Mouse (Mus musculus) embryonic facial prominence, embryonic 15.5 days (tissue): ENCODE results near the gene Mef2a. TPM values are rescaled to one million over a fixed set of nuclear protein-coding genes. Genes with fewer than 3 reads are reported as not detected.

ENCODE experiments used
- ATAC-seq: fragments of 200-750 bp; cut with Nextera tagmentation; 2 replicates; pipeline ENCODE4 v1.8.0; 2017; ENCODE audit warnings: low read depth, moderate TSS enrichment; ENCODE audit not compliant: insufficient number of reproducible peaks, low FRiP score, low TSS enrichment
- H3K27ac ChIP-seq: fragments of 300-500 bp; sonication (generic); replicated peaks from 2 replicates; pipeline ENCODE4 v1.5.1; 2015; ENCODE audit warnings: mild to moderate bottlenecking, inconsistent platforms
- H3K27me3 ChIP-seq: fragments of 300-500 bp; sonication (generic); 2 replicates; pipeline ENCODE4 v1.6.1; 2015; ENCODE audit warnings: inconsistent platforms
- H3K36me3 ChIP-seq: fragments of 300-500 bp; sonication (generic); 2 replicates; pipeline ENCODE4 v1.6.1; 2015; ENCODE audit warnings: mild to moderate bottlenecking, inconsistent platforms
- H3K4me1 ChIP-seq: fragments of 300-500 bp; sonication (generic); 2 replicates; pipeline ENCODE4 v1.6.1; 2015; ENCODE audit warnings: inconsistent platforms
- H3K4me2 ChIP-seq: fragments of 300-500 bp; sonication (generic); replicated peaks from 2 replicates; pipeline ENCODE4 v1.6.1; 2015; ENCODE audit warnings: mild to moderate bottlenecking, inconsistent platforms
- H3K4me3 ChIP-seq: fragments of 300-500 bp; sonication (generic); replicated peaks from 2 replicates; pipeline ENCODE4 v1.5.1; 2015; ENCODE audit warnings: mild to moderate bottlenecking, inconsistent platforms
- H3K9ac ChIP-seq: fragments of 300-500 bp; sonication (generic); 2 replicates; pipeline ENCODE4 v1.6.1; 2015; ENCODE audit warnings: inconsistent platforms
- H3K9me3 ChIP-seq: fragments of 300-500 bp; sonication (generic); replicated peaks from 2 replicates; pipeline ENCODE4 v1.6.1; 2016; ENCODE audit warnings: inconsistent platforms
- WGBS: fragments of 180-500 bp; shearing (Covaris S2); methylation state at CpG from one replicate; pipeline ENCODE4 v1.1.7; 2015; 5-methylcytosine and 5-hydroxymethylcytosine counted together
- polyA plus RNA-seq: library from polyadenylated mRNA; unstranded; fragments of >200 nt; fragmentation: Nextera tagmentation; extraction: Ambion mirVana; gene quantifications from 2 replicates; pipeline ENCODE4 v1.2.1, GENCODE M21; 2015

Mef2a gene
- polyA plus RNA-seq, 1 experiment from 2014 or later = 50.3 TPM

DNA sequence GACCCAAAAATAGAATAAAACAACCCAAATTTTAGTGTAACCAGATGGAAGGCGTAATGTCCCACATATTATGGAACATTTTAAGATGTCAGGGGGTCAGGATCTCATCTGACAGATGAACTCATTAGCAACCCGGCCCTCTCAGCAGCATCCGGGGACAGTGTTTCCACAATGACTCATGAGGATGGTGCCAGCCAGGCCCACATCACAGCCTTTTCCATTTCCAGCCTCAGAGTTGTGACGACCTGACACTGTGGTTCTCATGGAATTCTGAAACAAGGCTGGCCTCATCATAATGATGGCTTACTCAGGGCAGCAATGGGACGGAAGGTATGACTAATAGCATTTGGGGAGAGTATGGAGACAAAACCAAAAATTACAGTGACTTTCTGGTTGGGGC is 18.1 kb upstream of the Mef2a start:
- WGBS = 52% methylated on average over 5 of the region's 5 CpGs
- Histone ChIP-seq H3K4me3 (no peak overlapping the region), H3K27ac (no peak overlapping the region), H3K9ac (no peak overlapping the region), H3K4me2 (no peak overlapping the region), H3K4me1 (peaks cover 4% of the 10 kb centered on the region; the same call in 1 of the 2 replicates), H3K36me3 (no peaks in the 10 kb centered on the region), H3K9me3 (no peaks in the 10 kb centered on the region), H3K27me3 (no peaks in the 10 kb centered on the region)
- no peak; the same call in 1 of the 2 replicates for ATAC-seq

DNA sequence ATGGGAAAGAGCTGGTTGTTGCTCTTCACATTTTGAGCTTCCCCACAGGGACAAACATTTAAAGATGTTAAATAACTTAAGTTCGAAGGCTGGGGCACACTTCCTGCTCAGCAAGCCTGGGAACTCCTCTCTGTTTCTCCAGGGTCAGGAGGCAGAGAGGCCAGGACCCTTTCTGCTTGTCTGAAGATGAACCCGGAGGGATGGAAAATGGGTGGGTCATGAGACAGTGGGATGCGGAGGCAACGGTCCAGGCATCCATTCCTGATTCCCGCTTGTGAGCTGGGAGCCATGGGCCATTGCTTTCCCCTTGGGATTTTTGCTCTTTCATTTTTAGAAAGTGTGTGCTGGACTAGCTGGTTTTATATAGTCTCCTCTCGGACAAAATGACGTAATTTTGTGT is 17.4 kb upstream of the Mef2a start:
- H3K9ac ChIP-seq = no peak overlapping the region

DNA sequence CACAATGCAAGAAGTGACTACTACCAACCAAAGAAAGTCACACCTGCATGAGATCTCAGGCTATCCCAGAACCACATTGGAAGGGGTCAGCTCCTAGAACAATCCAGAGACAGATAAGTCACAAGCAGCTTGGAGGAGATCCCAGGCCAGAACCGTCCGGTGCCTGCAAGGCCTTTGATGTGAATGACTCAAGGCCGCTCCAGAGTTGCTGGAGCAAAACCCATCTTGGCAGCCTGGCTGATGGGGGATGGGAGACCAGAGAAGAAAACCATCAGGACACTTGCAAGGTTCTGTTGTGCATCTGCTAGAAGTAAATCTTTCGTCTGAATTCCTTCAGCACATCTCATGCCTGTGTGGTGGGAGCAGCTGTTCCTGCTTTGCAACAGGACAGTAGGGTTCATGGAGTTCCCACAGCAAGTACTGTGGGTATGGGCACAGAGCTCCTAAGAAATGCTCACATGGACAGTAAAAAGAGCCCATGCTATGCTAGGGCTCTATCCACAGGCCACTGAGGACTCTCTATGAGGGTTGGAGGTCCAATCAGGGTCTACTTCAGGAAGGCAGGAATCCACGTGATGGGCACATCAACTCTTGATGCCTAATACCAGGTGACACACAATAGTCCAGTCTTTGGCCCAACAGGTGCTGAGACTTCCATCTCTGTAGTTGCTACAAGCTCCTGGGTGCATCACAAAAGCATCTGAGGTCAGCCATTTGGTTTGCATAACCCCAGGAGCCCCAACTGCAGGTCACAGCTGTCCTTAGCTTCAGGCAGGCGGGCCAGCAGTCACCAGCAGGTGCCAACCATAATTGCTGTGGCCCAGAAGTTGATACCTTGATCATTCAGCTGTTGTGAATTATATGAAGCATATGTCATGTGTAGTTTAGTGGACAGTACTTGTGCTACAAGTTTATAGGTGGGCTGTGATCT is 12.5 kb upstream of the Mef2a start:
- Histone ChIP-seq H3K4me1 (no peaks in the 10 kb centered on the region; the same call in 1 of the 2 replicates), H3K27me3 (no peaks in the 10 kb centered on the region), H3K4me3 (no peak overlapping the region), H3K36me3 (no peaks in the 10 kb centered on the region), H3K4me2 (no peak overlapping the region), H3K27ac (no peak overlapping the region), H3K9me3 (no peaks in the 10 kb centered on the region), H3K9ac (no peak overlapping the region)
- WGBS = 67% methylated on average over 6 of the region's 6 CpGs
- ATAC-seq = peak; percentile 43; the same call in 1 of the 2 replicates

More for the DNA sequence above, 17.4 kb upstream of the Mef2a start:
- WGBS = 67% methylated on average over 7 of the region's 7 CpGs
- no peak overlapping the region for H3K4me2 ChIP-seq
- H3K36me3 ChIP-seq = no peaks in the 10 kb centered on the region
- H3K4me3 ChIP-seq = no peak overlapping the region
- no peak overlapping the region for H3K27ac ChIP-seq
- H3K4me1 ChIP-seq = peaks cover 4% of the 10 kb centered on the region; the same call in 1 of the 2 replicates
- no peak for ATAC-seq
- no peaks in the 10 kb centered on the region for H3K9me3 ChIP-seq
- H3K27me3 ChIP-seq = no peaks in the 10 kb centered on the region

DNA sequence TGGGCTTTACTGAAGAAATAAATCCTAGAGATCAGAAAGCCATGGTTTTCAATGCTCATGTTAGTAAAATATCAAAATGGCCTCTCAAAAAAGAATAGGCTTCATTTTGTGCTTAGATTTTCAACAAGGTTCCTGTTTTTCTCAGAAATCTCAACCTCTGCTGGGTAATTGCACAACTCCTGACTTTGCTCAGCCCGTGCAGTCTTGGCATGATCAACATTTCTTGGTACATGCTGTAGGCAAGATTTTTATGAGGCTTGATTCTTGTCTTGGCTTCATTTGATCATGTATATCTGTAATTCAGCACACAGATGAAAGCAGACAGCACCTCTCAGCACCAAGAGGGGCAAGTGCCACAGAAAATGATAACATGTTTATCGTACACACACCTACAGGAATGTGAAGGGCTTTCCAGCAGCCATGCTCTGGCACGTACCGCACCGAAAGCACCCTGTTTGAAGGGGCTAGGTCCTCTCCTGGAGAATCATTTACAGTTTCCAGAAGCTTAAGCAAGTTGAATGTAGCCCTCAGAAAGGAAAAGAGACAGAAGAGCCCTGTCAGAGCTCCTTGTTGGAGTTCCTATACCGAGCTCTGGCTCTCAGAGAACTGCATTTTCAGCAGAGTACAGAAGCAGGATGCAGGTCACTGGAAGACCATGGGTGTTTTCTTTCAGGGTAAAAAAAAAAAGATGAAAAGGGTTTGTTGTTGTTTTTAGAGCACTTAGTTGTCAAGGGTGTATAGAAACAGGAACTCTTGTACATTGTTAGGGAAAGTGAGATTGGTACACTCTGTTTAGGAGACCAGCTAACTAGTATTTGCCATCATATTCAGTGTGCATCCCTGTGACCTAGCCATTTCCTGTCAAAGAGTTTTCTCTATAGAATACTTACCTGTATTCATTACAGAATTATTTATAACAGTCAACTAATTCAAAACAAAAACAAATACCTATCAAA is 7.8 kb upstream of the Mef2a start:
- 65% methylated on average over 6 of the region's 6 CpGs for WGBS
- H3K4me2 ChIP-seq = no peak overlapping the region
- H3K27ac ChIP-seq = peak overlapping the region; percentile 13; the same call in 1 of the 2 replicates
- no peaks in the 10 kb centered on the region for H3K36me3 ChIP-seq
- H3K27me3 ChIP-seq = no peaks in the 10 kb centered on the region
- H3K9me3 ChIP-seq = no peaks in the 10 kb centered on the region
- no peak for ATAC-seq
- no peaks in the 10 kb centered on the region for H3K4me1 ChIP-seq
- H3K9ac ChIP-seq = no peak overlapping the region
- no peak overlapping the region for H3K4me3 ChIP-seq

DNA sequence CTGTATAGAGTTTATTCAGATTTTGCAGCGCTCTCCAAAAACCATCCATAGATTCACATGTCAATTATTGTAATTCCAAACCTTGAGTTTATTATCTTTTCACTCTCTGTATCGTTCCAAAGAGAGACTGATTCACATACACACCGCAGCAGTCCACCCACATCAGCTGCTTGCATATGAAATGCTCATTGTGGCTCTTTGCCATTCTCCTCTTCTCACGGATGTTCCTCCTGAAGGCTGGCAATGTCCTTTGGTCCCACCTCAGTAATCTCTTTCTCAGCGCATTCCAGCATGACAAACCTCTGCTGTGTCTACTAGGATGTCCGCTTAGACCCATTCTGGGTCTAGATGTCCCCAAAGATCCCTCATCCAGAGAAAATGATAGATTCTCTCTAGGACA is 4.1 kb upstream of the Mef2a start:
- WGBS = 74% methylated on average over 6 of the region's 6 CpGs
- Histone ChIP-seq H3K9ac (no peak overlapping the region), H3K9me3 (no peaks in the 10 kb centered on the region), H3K4me3 (no peak overlapping the region), H3K4me1 (peaks cover 11% of the 10 kb centered on the region), H3K27me3 (no peaks in the 10 kb centered on the region), H3K4me2 (no peak overlapping the region), H3K27ac (no peak overlapping the region), H3K36me3 (no peaks in the 10 kb centered on the region)
- no peak for ATAC-seq

DNA sequence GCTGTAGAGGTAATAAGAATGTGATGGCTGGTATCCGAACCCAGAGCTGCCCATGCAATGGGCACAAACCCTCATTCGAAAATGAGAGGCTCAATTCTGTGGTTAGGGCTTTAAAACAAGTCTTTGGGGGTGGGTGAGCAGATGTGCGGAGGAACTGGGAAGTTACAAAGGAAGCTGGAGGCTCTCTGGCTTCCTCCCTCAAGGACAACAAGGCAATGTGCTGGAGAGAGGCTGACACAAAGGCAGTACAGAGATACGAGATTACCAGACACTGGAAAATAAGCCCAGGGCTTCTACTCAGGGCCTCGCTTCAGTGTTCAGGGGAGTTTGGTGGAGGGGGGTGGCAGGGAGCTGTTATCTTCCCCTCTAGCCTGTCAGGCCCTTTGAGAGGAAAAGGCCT is 1.3 kb upstream of the Mef2a start:
- no peaks in the 10 kb centered on the region for H3K36me3 ChIP-seq
- H3K27me3 ChIP-seq = no peaks in the 10 kb centered on the region
- ATAC-seq = no peak
- peak overlapping the region; percentile 99; the same call in 1 of the 2 replicates for H3K9ac ChIP-seq
- 45% methylated on average over 5 of the region's 5 CpGs for WGBS
- no peak overlapping the region for H3K4me3 ChIP-seq
- peak overlapping the region; percentile 99 for H3K27ac ChIP-seq
- no peaks in the 10 kb centered on the region for H3K9me3 ChIP-seq
- H3K4me1 ChIP-seq = peaks cover 13% of the 10 kb centered on the region
- H3K4me2 ChIP-seq = peak overlapping the region; percentile 91; the same call in 1 of the 2 replicates

DNA sequence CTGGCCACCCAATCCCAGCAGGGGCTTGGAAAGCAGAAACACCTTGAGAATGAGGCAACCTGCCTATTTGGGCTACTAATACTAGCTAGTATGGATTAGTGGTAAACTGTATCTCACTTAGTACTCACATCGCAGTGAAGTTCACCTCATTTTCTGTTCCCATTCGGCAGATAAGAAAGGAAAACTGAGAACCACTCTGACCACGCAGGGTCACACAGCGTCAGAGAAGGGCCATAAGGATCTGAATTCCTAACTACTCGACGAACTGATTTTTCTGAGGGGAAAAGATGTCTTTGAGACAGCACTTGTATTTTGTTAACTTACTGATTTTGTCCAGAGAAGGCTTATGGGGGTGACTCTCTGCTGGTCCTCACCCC is 914 bp upstream of the Mef2a start:
- Histone ChIP-seq H3K4me3 (peak overlapping the region; percentile 92), H3K4me1 (peaks cover 13% of the 10 kb centered on the region)
- WGBS = 27% methylated on average over 6 of the region's 6 CpGs

DNA sequence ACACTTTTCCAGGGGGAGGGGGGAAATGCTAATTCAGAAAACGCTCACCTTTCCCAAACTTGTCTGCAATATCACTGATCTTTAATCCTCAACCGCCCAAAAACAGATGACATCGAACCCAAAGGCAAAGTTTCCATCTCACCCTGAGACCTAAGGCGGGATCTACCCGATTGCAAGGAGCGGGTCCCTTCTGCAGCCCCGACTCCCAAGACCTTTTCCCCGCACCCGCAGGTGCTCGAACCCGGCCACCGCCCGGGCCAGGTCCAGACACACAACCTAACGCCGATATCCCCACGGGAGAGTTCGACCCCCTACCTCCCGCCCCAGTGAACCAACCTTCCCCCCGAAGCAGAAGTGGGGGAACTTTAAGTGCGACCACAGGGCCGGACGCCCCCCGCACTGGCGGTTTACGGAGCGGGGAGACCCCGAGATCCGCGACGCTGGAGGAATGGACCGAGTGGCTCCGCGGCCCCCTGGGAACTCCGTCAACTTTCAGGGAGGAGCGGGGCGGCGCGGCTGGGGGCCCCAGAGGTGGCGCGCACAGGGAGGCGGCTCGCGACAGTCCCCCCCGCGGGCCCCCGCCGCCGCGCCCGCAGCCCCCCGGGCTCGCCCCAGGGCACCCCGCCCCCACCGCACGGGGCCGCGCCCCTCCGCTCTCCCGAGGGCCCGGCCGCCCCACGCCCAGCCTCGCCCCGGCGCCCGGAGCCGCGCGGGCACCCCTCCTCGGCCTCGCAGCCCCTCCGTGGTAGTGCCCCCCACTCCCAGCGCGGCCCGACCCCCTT is 576 bp downstream of the Mef2a start:
- Histone ChIP-seq H3K27ac (peak overlapping the region; percentile 99), H3K9me3 (no peaks in the 10 kb centered on the region), H3K27me3 (no peaks in the 10 kb centered on the region), H3K36me3 (no peaks in the 10 kb centered on the region), H3K4me3 (peak overlapping the region; percentile 92), H3K4me2 (peak overlapping the region; percentile 91), H3K4me1 (peaks cover 13% of the 10 kb centered on the region), H3K9ac (peak overlapping the region; percentile 99)
- ATAC-seq = peak; percentile 75
- under 1% methylated on average over 53 of the region's 75 CpGs for WGBS

More for the DNA sequence above, 914 bp upstream of the Mef2a start:
- peak overlapping the region; percentile 99 for H3K9ac ChIP-seq
- no peaks in the 10 kb centered on the region for H3K9me3 ChIP-seq
- peak overlapping the region; percentile 91 for H3K4me2 ChIP-seq
- no peak for ATAC-seq
- H3K27me3 ChIP-seq = no peaks in the 10 kb centered on the region
- peak overlapping the region; percentile 99 for H3K27ac ChIP-seq
- H3K36me3 ChIP-seq = no peaks in the 10 kb centered on the region

DNA sequence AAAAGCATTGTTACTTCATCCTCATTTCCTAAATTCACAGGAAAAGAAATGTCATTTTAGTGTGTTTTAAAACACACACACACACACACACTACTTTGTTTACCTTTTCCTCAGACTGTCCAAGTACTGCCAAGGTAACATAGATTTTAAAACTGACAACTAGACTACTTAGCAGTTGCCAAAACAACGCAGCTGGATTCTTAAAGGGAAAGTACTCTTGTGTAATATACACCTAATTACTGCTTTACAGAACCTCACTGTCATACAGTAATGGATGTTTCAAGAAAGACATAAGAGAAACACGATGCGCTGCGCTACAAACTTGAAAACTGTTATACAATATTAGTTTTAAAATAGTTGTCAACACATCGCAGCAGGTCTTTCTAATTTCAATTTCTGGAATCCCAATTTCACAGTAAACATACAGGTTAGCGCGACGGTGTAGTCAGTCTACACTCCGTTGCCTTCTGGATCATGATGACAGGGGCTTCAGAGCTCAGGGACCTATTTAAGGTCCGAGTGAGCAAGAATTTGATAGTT is 1.2 kb downstream of the Mef2a start:
- ATAC-seq = no peak
- Histone ChIP-seq H3K36me3 (no peaks in the 10 kb centered on the region), H3K27ac (peak overlapping the region; percentile 99), H3K9me3 (no peaks in the 10 kb centered on the region), H3K9ac (peak overlapping the region; percentile 99), H3K27me3 (no peaks in the 10 kb centered on the region), H3K4me3 (peak overlapping the region; percentile 92), H3K4me1 (peaks cover 13% of the 10 kb centered on the region), H3K4me2 (peak overlapping the region; percentile 91)
- WGBS = 7% methylated on average over 10 of the region's 10 CpGs

DNA sequence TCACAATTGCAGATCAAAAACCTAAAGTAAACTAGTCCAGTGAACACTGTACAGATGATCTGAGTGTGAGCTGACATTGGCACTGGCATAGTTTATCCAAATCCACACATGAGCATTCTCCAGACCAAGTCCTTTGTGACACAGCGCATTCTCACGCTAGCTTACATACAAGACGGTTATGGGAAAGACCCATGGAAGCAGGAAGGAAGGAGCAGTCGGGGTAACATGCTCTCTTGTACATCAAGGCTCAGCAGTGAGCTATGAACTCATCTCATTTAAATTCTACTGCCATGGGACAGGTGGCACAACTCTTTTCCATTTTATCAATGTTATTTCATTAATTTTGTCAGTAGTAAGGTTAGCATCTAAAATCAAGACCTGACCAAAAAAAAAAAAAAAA is 3.0 kb downstream of the Mef2a start:
- whole genome bisulfite sequencing = 64% methylated on average over 4 of the region's 4 CpGs
- no peak overlapping the region for H3K4me3 ChIP-seq
- H3K9ac ChIP-seq = no peak overlapping the region
- no peaks in the 10 kb centered on the region for H3K27me3 ChIP-seq
- H3K9me3 ChIP-seq = no peaks in the 10 kb centered on the region
- peaks cover 13% of the 10 kb centered on the region for H3K4me1 ChIP-seq
- H3K4me2 ChIP-seq = no peak overlapping the region
- ATAC-seq = no peak
- H3K36me3 ChIP-seq = no peaks in the 10 kb centered on the region
- H3K27ac ChIP-seq = no peak overlapping the region
